Mouse (Mus musculus): ENCODE measurements around the gene Sctr. TPM values are rescaled to one million over a fixed set of nuclear protein-coding genes. Genes with fewer than 3 reads are reported as not detected.
A peak's percentile ranks its signal among the peaks of the same experiment; 100 is the strongest.

Gene Sctr
- total RNA-seq, 4 experiments from 2014 or later = 9.9 to 17.6 (median 12.3) TPM

GRCm38 (mm10) chr1:120070168-120070567 lies 63.5 kb downstream of the Sctr start:
- no peak for DNase-seq

- no peak for DNase-seq
Measured at GRCm38 (mm10) chr1:120071133-120071532, 64.4 kb downstream of the Sctr start.

GRCm38 (mm10) chr1:120072900-120073299 lies 66.2 kb downstream of the Sctr start:
- DNase-seq = no peak

- peak; percentile 70 for DNase-seq
Measured at GRCm38 (mm10) chr1:120073519-120074306, 67.0 kb downstream of the Sctr start, which contains the start of gene Tmem37. TSS of gene Tmem37 (minus strand) at chr1:120074074.

GRCm38 (mm10) chr1:120074307-120074702 lies 67.6 kb downstream of the Sctr start:
- no peak for DNase-seq

- no peak for DNase-seq
Measured at GRCm38 (mm10) chr1:120074931-120075330, 68.2 kb downstream of the Sctr start.

GRCm38 (mm10) chr1:120075507-120075906 lies 68.8 kb downstream of the Sctr start:
- DNase-seq = no peak

GRCm38 (mm10) chr1:120077746-120078410 lies 71.2 kb downstream of the Sctr start:
- no peak for DNase-seq

GRCm38 (mm10) chr1:120080632-120081031 lies 73.9 kb downstream of the Sctr start:
- no peak for DNase-seq

- no peak for DNase-seq
Measured at GRCm38 (mm10) chr1:120082957-120083585, 76.4 kb downstream of the Sctr start.

GRCm38 (mm10) chr1:120083921-120084517 lies 77.3 kb downstream of the Sctr start:
- DNase-seq = no peak

- no peak for DNase-seq
Measured at GRCm38 (mm10) chr1:120085696-120086095, 79.0 kb downstream of the Sctr start.

GRCm38 (mm10) chr1:120086644-120087043 lies 80.0 kb downstream of the Sctr start:
- no peak for DNase-seq

- DNase-seq = no peak
Measured at GRCm38 (mm10) chr1:120089180-120089579, 82.5 kb downstream of the Sctr start.

- no peak for DNase-seq
Measured at GRCm38 (mm10) chr1:120090880-120091570, 84.3 kb downstream of the Sctr start.

- DNase-seq = peak; percentile 74
Measured at GRCm38 (mm10) chr1:120093482-120094134, 86.9 kb downstream of the Sctr start.

- DNase-seq = no peak
Measured at GRCm38 (mm10) chr1:120094920-120095319, 88.2 kb downstream of the Sctr start.

- DNase-seq = peak; percentile 54
Measured at GRCm38 (mm10) chr1:120098327-120098726, 91.6 kb downstream of the Sctr start.

GRCm38 (mm10) chr1:120099483-120099882 lies 92.8 kb downstream of the Sctr start:
- no peak for DNase-seq

GRCm38 (mm10) chr1:120100456-120101226 lies 93.9 kb downstream of the Sctr start:
- no peak for DNase-seq

- DNase-seq = no peak
Measured at GRCm38 (mm10) chr1:120101227-120101609, 94.5 kb downstream of the Sctr start.
